Mouse (Mus musculus) liver, adult 2 months (tissue): Measurements from ENCODE around the gene Zc3h13. TPM values are rescaled to one million over a fixed set of nuclear protein-coding genes. Genes with fewer than 3 reads are reported as not detected.

Experiments used
- DNase-seq: peaks from one replicate; pipeline ENCODE4 v3.0.0-alpha.2; 2011; ENCODE audit warnings: low read depth, low spot score; ENCODE audit errors: extremely low read depth
- H3K27ac ChIP-seq: fragments of 200-500 bp; replicated peaks from 2 replicates; pipeline ENCODE4 v1.5.1; 2012; ENCODE audit warnings: low read depth, mild to moderate bottlenecking, control low read depth, inconsistent platforms, low read length; ENCODE audit not compliant: insufficient read depth
- H3K27me3 ChIP-seq: fragments of 200-500 bp; 2 replicates; pipeline ENCODE4 v1.6.1; 2012; ENCODE audit warnings: mild to moderate bottlenecking, moderate library complexity, low read length, inconsistent platforms; ENCODE audit not compliant: control insufficient read depth, insufficient read depth
- H3K36me3 ChIP-seq: fragments of 200-500 bp; 2 replicates; pipeline ENCODE4 v1.6.1; 2012; ENCODE audit warnings: low read length, inconsistent platforms; ENCODE audit not compliant: control insufficient read depth, insufficient read depth
- H3K4me1 ChIP-seq: fragments of 200-500 bp; 2 replicates; pipeline ENCODE4 v1.6.1; 2011; ENCODE audit warnings: low read length; ENCODE audit not compliant: control insufficient read depth, insufficient read depth
- H3K4me3 ChIP-seq: fragments of 200-500 bp; 2 replicates; pipeline ENCODE4 v1.5.1; 2011; ENCODE audit warnings: low read depth, mild to moderate bottlenecking, control low read depth, low read length, moderate library complexity; ENCODE audit not compliant: insufficient read depth
- H3K79me2 ChIP-seq: fragments of 200-500 bp; 2 replicates; pipeline ENCODE4 v1.6.1; 2012; ENCODE audit warnings: inconsistent platforms, mild to moderate bottlenecking, low read length, moderate library complexity; ENCODE audit not compliant: control insufficient read depth, insufficient read depth
- H3K9ac ChIP-seq: fragments of 200-500 bp; 2 replicates; pipeline ENCODE4 v1.6.1; 2012; ENCODE audit warnings: low read depth, mild to moderate bottlenecking, control low read depth, inconsistent platforms, low read length
- CTCF ChIP-seq: fragments of 200-500 bp; IDR thresholded peaks from 2 replicates; pipeline ENCODE4 v1.5.1; 2011; ENCODE audit warnings: low read depth, low read length, control low read depth
- POLR2A ChIP-seq: fragments of 200-500 bp; IDR thresholded peaks from 2 replicates; pipeline ENCODE4 v1.6.1; 2011; ENCODE audit warnings: low read length, control low read depth; ENCODE audit not compliant: insufficient read depth; ENCODE audit errors: extremely low read depth
- WGBS: fragments of 180-500 bp; shearing (Covaris S2); methylation state at CpG from one replicate; pipeline ENCODE4 v1.1.7; 2018; 5-methylcytosine and 5-hydroxymethylcytosine counted together
- polyA plus RNA-seq: library from polyadenylated mRNA; depleted of rRNA; stranded (reverse); fragments of >200 nt; gene quantifications from 2 replicates; pipeline ENCODE4 v1.2.3, GENCODE M21; 2012
- total RNA-seq: library from RNA; depleted of rRNA; stranded (reverse); fragments of >200 nt; gene quantifications from 2 replicates; pipeline ENCODE4 v1.2.3, GENCODE M21; 2014

The Zc3h13 gene
- total and polyA plus RNA-seq, 2 experiments: 6.1 to 13.5 TPM

- Histone ChIP-seq H3K79me2 (peaks cover 3% of the 10 kb centered on the region; the same call in 1 of the 2 replicates), H3K9ac (no peak overlapping the region), H3K4me1 (no peaks in the 10 kb centered on the region), H3K36me3 (peaks cover 13% of the 10 kb centered on the region), H3K27me3 (no peaks in the 10 kb centered on the region), H3K4me3 (no peak overlapping the region), H3K27ac (no peak overlapping the region)
- TF ChIP-seq POLR2A (no peak), CTCF (no peak)
- DNase-seq: no peak
Measured at GRCm38 (mm10) chr14:75307855-75308254, 23.7 kb downstream of the Zc3h13 start.

- peak; percentile 58 for DNase-seq
- WGBS: 48% methylated on average over 5 of the region's 5 CpGs
- no peaks in the 10 kb centered on the region for H3K27me3 ChIP-seq
- H3K79me2 ChIP-seq: no peaks in the 10 kb centered on the region
- H3K4me1 ChIP-seq: no peaks in the 10 kb centered on the region
- TF ChIP-seq CTCF: peak; percentile 45
- TF ChIP-seq POLR2A: no peak
- H3K9ac ChIP-seq: no peak overlapping the region
- no peak overlapping the region for H3K4me3 ChIP-seq
- H3K27ac ChIP-seq: no peak overlapping the region
- H3K36me3 ChIP-seq: peaks cover 13% of the 10 kb centered on the region
Measured at GRCm38 (mm10) chr14:75309336-75309992, 25.3 kb downstream of the Zc3h13 start.

- no peak for DNase-seq
Measured at GRCm38 (mm10) chr14:75314484-75314883, 30.3 kb downstream of the Zc3h13 start.

GRCm38 (mm10) chr14:75318736-75319135, 34.6 kb downstream of the Zc3h13 start:
- TF ChIP-seq POLR2A: no peak
- TF ChIP-seq CTCF: no peak
- H3K27ac ChIP-seq: no peak overlapping the region
- 90% methylated on average over 2 of the region's 2 CpGs for WGBS
- DNase-seq: no peak
- no peak overlapping the region for H3K9ac ChIP-seq
- no peaks in the 10 kb centered on the region; the same call in 1 of the 2 replicates for H3K79me2 ChIP-seq
- H3K4me1 ChIP-seq: no peaks in the 10 kb centered on the region
- no peak overlapping the region for H3K4me3 ChIP-seq
- H3K27me3 ChIP-seq: no peaks in the 10 kb centered on the region
- peaks cover 42% of the 10 kb centered on the region for H3K36me3 ChIP-seq

More at GRCm38 (mm10) chr14:75314484-75314883, 30.3 kb downstream of the Zc3h13 start:
- 93% methylated on average over 2 of the region's 2 CpGs for WGBS
- Histone ChIP-seq H3K4me1 (no peaks in the 10 kb centered on the region), H3K4me3 (no peak overlapping the region), H3K27ac (no peak overlapping the region), H3K36me3 (peaks cover 23% of the 10 kb centered on the region), H3K9ac (no peak overlapping the region), H3K27me3 (no peaks in the 10 kb centered on the region), H3K79me2 (no peaks in the 10 kb centered on the region)
- TF ChIP-seq CTCF: no peak
- TF ChIP-seq POLR2A: no peak

GRCm38 (mm10) chr14:75320269-75320668, 36.1 kb downstream of the Zc3h13 start:
- Histone ChIP-seq H3K79me2 (no peaks in the 10 kb centered on the region; the same call in 1 of the 2 replicates), H3K4me3 (no peak overlapping the region), H3K27me3 (no peaks in the 10 kb centered on the region), H3K27ac (no peak overlapping the region), H3K36me3 (peaks cover 48% of the 10 kb centered on the region), H3K4me1 (no peaks in the 10 kb centered on the region), H3K9ac (no peak overlapping the region)
- no peak for TF ChIP-seq CTCF
- no peak for TF ChIP-seq POLR2A
- WGBS: 88% methylated on average over 5 of the region's 5 CpGs
- no peak for DNase-seq

GRCm38 (mm10) chr14:75323354-75323753, 39.2 kb downstream of the Zc3h13 start:
- Histone ChIP-seq H3K27ac (no peak overlapping the region), H3K79me2 (no peaks in the 10 kb centered on the region; the same call in 1 of the 2 replicates), H3K27me3 (no peaks in the 10 kb centered on the region), H3K4me3 (no peak overlapping the region), H3K4me1 (no peaks in the 10 kb centered on the region), H3K9ac (no peak overlapping the region), H3K36me3 (peaks cover 45% of the 10 kb centered on the region)
- DNase-seq: no peak
- WGBS: 97% methylated on average over 32 of the region's 32 CpGs
- TF ChIP-seq CTCF (no peak), POLR2A (no peak)
